Mouse (Mus musculus) liver, embryonic 14.5 days (tissue): ENCODE measurements at regions not wholly inside any gene's neighbourhood (a gene's known extent, or its start where the extent isn't known, plus 50 kb on each side); places are given as distances from the start of the nearest gene placed in this dataset.

Experiments
- ATAC-seq: fragments of 200-750 bp; cut with Nextera tagmentation; 2 replicates; pipeline ENCODE4 v1.8.0; 2017; ENCODE audit warnings: moderate number of reproducible peaks, mild to moderate bottlenecking, moderate library complexity; ENCODE audit not compliant: insufficient read depth
- DNase-seq, 3 experiments: peaks; one replicate each; pipeline ENCODE4 v3.0.0-alpha.2; 2012 to 2013; ENCODE audit warnings: low read depth in 3 of 3, low spot score in 3 of 3
- H3K27ac ChIP-seq: fragments of 300-500 bp; sonication (generic); 2 replicates; pipeline ENCODE4 v1.5.1; 2014; ENCODE audit warnings: moderate library complexity, mild to moderate bottlenecking, control low read depth, inconsistent platforms
- H3K27me3 ChIP-seq: fragments of 300-500 bp; sonication (generic); 2 replicates; pipeline ENCODE4 v1.6.1; 2014; ENCODE audit warnings: mild to moderate bottlenecking, low read length, moderate library complexity; ENCODE audit not compliant: control insufficient read depth, insufficient read depth
- H3K36me3 ChIP-seq: fragments of 300-500 bp; sonication (generic); replicated peaks from 2 replicates; pipeline ENCODE4 v1.6.1; 2014; ENCODE audit warnings: low read depth; ENCODE audit not compliant: control insufficient read depth, insufficient read depth
- H3K4me1 ChIP-seq, 2 experiments: fragments of 200-500 bp in 1 of 2; fragments of 300-500 bp in 1 of 2; sonication (generic) in 1 of 2; replicated peaks; 2 replicates each; pipeline ENCODE4 v1.6.1; 2012 to 2014; ENCODE audit warnings: antibody characterized with exemption in 1 of 2, inconsistent platforms in 1 of 2, low read length in 1 of 2; ENCODE audit not compliant: control insufficient read depth in 2 of 2, insufficient read depth in 2 of 2
- H3K4me2 ChIP-seq: fragments of 300-500 bp; sonication (generic); 2 replicates; pipeline ENCODE4 v1.6.1; 2014; ENCODE audit warnings: low read depth, mild to moderate bottlenecking, control low read depth, moderate library complexity
- H3K4me3 ChIP-seq, 2 experiments: fragments of 200-500 bp in 1 of 2; fragments of 300-500 bp in 1 of 2; sonication (generic) in 1 of 2; 2 replicates each; pipeline ENCODE4 v1.5.1; 2012 to 2014; ENCODE audit warnings: low read depth in 2 of 2, low read length in 2 of 2, mild to moderate bottlenecking in 2 of 2, control low read depth in 1 of 2, inconsistent platforms in 1 of 2, moderate library complexity in 1 of 2; ENCODE audit not compliant: insufficient read depth in 1 of 2
- H3K9ac ChIP-seq: fragments of 300-500 bp; sonication (generic); replicated peaks from 2 replicates; pipeline ENCODE4 v1.6.1; 2014; ENCODE audit warnings: mild to moderate bottlenecking, control low read depth, moderate library complexity
- H3K9me3 ChIP-seq: fragments of 300-500 bp; sonication (generic); 2 replicates; pipeline ENCODE4 v1.6.1; 2016; ENCODE audit warnings: low read length, mixed read lengths; ENCODE audit not compliant: control insufficient read depth
- CTCF ChIP-seq: IDR thresholded peaks from 2 replicates; pipeline ENCODE4 v1.5.1; 2016; ENCODE audit warnings: antibody characterized with exemption, low read depth, control low read depth
- EP300 ChIP-seq: IDR thresholded peaks from 2 replicates; pipeline ENCODE4 v1.6.1; 2016; ENCODE audit warnings: antibody characterized with exemption, low read depth
- WGBS: fragments of 180-500 bp; shearing (Covaris S2); extraction: QIAGEN DNeasy Blood & Tissue Kit; methylation state at CpG from one replicate; pipeline ENCODE4 v1.1.7; 2014; ENCODE audit not compliant: insufficient replicate concordance; 5-methylcytosine and 5-hydroxymethylcytosine counted together

DNA sequence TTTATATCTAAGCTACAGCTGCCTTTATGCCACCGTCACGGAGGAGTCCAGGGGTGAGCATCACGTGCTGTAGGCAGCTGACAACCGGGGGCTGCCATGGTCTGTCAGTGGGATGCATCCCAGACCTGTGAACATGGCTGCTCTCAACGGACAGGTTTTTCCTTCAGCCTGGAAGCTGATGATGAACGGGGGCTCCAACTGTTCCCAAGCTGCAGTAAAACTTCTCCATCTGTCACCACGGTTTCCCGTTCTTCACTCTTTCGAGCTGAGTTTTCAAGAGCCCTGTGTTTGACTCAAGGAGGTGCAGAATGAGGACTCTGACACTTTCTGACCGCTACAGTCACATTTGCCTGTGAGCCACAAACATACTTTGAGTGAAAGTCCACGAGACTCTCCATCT is 535.7 kb upstream of the Tmem132c start:
- no peak overlapping the region for H3K4me2 ChIP-seq
- no peaks in the 10 kb centered on the region for H3K4me1 ChIP-seq
- no peak overlapping the region for H3K9ac ChIP-seq
- DNase-seq (no peak), ATAC-seq (no peak)
- H3K27me3 ChIP-seq = no peaks in the 10 kb centered on the region
- WGBS = 60% methylated on average over 11 of the region's 11 CpGs
- TF ChIP-seq CTCF = no peak
- H3K9me3 ChIP-seq = no peaks in the 10 kb centered on the region
- no peaks in the 10 kb centered on the region for H3K36me3 ChIP-seq
- no peak overlapping the region for H3K27ac ChIP-seq
- no peak overlapping the region for H3K4me3 ChIP-seq

DNA sequence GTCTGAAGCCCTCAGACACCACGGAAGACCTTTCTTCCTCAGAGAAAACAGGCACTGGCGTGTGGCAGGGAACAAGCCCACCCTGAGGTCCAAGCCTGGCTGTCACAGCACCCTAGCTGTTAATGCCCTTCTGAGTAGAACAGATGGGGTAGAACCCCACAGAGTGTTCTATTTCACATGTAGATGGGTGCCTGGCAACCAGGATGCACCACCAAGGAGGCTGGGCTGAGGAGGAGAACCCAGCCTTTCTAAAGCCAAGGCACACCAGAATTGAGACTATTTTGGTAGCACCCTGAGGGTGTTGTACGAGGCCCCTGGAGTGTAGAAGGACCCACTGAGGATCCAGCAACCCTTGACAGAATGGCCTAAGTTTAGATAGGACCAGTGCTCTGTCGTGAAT is 534.9 kb upstream of the Tmem132c start:
- WGBS = 65% methylated on average over 4 of the region's 4 CpGs

DNA sequence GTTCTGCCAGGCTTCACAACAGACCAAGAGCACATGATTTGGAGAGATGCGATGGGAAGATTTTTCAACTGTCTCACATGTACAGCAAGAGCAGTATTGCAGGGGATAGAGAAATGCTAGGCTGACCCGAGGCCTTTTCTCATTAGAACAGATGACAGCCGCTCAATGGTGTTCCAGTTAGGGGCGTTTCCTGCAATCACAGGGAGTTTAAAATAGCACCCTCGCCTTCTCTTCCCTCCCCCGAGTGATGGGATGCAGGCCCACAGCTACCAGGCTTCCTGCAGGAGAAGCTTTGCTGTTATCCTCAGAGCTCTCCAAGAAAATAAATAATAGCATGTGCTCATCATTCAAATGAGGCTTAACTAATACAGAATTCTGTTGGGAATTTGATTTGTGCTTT is 526.9 kb upstream of the Tmem132c start:
- Histone ChIP-seq H3K27me3 (no peaks in the 10 kb centered on the region), H3K4me1 (no peaks in the 10 kb centered on the region), H3K9ac (no peak overlapping the region), H3K27ac (no peak overlapping the region), H3K9me3 (no peaks in the 10 kb centered on the region), H3K4me2 (no peak overlapping the region), H3K4me3 (no peak overlapping the region), H3K36me3 (no peaks in the 10 kb centered on the region)
- DNase-seq (no peak), ATAC-seq (no peak)
- TF ChIP-seq CTCF (no peak), EP300 (no peak)
- 26% methylated on average over 6 of the region's 6 CpGs for WGBS

More for the DNA sequence above, 534.9 kb upstream of the Tmem132c start:
- no peaks in the 10 kb centered on the region for H3K36me3 ChIP-seq
- no peaks in the 10 kb centered on the region for H3K9me3 ChIP-seq
- ATAC-seq (no peak), DNase-seq (no peak)
- H3K27ac ChIP-seq = no peak overlapping the region
- H3K4me2 ChIP-seq = no peak overlapping the region
- H3K4me3 ChIP-seq = no peak overlapping the region
- TF ChIP-seq EP300 = no peak
- no peak for TF ChIP-seq CTCF
- no peaks in the 10 kb centered on the region for H3K27me3 ChIP-seq
- H3K9ac ChIP-seq = no peak overlapping the region
- no peaks in the 10 kb centered on the region for H3K4me1 ChIP-seq

DNA sequence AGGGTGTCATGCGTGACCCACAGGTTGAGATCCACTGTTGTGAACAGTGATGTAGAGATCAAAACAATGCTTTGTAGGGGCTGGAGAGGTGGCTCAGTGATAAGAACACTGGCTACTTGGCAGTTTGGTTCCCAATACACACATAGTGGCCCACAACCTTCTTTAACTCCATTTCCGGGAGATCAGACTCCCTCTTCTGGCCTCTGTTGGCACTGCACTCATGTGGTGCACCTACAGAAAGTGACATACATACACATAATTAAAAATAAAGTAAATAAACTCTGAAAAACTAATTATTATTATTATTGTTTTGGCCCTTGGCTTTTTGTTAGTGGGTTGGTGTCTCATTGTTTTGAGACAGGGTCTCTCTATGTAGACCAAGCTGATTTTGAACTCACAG is 523.2 kb upstream of the Tmem132c start:
- 75% methylated on average over 2 of the region's 2 CpGs for WGBS
- H3K9me3 ChIP-seq = no peaks in the 10 kb centered on the region
- ATAC-seq (no peak), DNase-seq (no peak)
- no peaks in the 10 kb centered on the region for H3K36me3 ChIP-seq
- TF ChIP-seq CTCF = no peak
- TF ChIP-seq EP300 = no peak
- H3K4me1 ChIP-seq = no peaks in the 10 kb centered on the region
- H3K27ac ChIP-seq = no peak overlapping the region
- no peak overlapping the region for H3K4me3 ChIP-seq
- no peak overlapping the region for H3K4me2 ChIP-seq
- no peaks in the 10 kb centered on the region for H3K27me3 ChIP-seq
- H3K9ac ChIP-seq = no peak overlapping the region

DNA sequence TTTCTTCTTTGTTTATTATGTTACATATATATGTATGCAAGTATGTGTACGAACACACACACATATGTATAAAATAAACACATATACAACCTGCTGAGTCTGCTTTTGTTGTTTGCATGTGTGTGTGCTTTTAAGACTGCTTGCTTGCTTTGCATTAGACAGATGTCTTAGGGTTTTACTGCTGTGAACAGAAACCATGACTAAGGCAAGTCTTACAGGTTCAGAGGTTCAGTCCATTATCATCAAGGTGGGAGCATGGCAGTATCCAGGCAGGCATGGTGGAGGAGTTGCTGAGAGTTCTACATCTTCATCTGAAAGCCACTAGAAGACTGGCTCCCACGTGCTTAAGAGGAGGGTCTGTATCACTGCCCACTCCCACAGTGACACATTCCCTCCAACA is 520.3 kb upstream of the Tmem132c start:
- ATAC-seq = no peak

More for the DNA sequence above, 520.3 kb upstream of the Tmem132c start:
- H3K4me2 ChIP-seq = no peak overlapping the region
- no peak overlapping the region for H3K4me3 ChIP-seq
- no peak for DNase-seq
- TF ChIP-seq EP300 = no peak
- no peak for TF ChIP-seq CTCF
- H3K27me3 ChIP-seq = no peaks in the 10 kb centered on the region
- no peak overlapping the region for H3K27ac ChIP-seq
- WGBS = 53% methylated on average over 2 of the region's 2 CpGs
- H3K9me3 ChIP-seq = no peaks in the 10 kb centered on the region
- H3K9ac ChIP-seq = no peak overlapping the region
- no peaks in the 10 kb centered on the region for H3K4me1 ChIP-seq
- no peaks in the 10 kb centered on the region for H3K36me3 ChIP-seq
